Mouse (Mus musculus): ENCODE data around the gene 4930556J24Rik. TPM values are rescaled to one million over a fixed set of nuclear protein-coding genes. Genes with fewer than 3 reads are reported as not detected.

The 4930556J24Rik gene
- polyA plus RNA-seq, 1 experiment from 2014 or later = 0.26 TPM

GRCm38 (mm10) chr11:3993914-3994313 is 17.3 kb upstream of the 4930556J24Rik start:
- no peaks in the 10 kb centered on the region for H3K36me3 ChIP-seq
- whole genome bisulfite sequencing = 79% methylated on average over 6 of the region's 6 CpGs
- H3K9ac ChIP-seq (replicated peaks) = no peak overlapping the region
- H3K4me3 ChIP-seq = no peak overlapping the region
- peaks cover 10% of the 10 kb centered on the region for H3K4me1 ChIP-seq
- H3K4me2 ChIP-seq (replicated peaks) = no peak overlapping the region
- ATAC-seq (ENCODE audit: low FRiP score, low read depth) = no peak
- no peaks in the 10 kb centered on the region for H3K9me3 ChIP-seq
- no peak overlapping the region for H3K27ac ChIP-seq (replicated peaks)
- H3K27me3 ChIP-seq = peaks cover 31% of the 10 kb centered on the region

GRCm38 (mm10) chr11:3993132-3993531 is 16.6 kb upstream of the 4930556J24Rik start:
- Histone ChIP-seq H3K36me3 (no peaks in the 10 kb centered on the region), H3K9me3 (no peaks in the 10 kb centered on the region), H3K4me2 (replicated peaks) (no peak overlapping the region), H3K9ac (replicated peaks) (no peak overlapping the region), H3K4me1 (peaks cover 3% of the 10 kb centered on the region; the same call in 1 of the 2 replicates), H3K4me3 (no peak overlapping the region), H3K27ac (replicated peaks) (no peak overlapping the region), H3K27me3 (peaks cover 23% of the 10 kb centered on the region)
- WGBS = 80% methylated on average over 6 of the region's 6 CpGs
- no peak for ATAC-seq (ENCODE audit: low FRiP score, low read depth)

GRCm38 (mm10) chr11:3989748-3990147 is 13.2 kb upstream of the 4930556J24Rik start:
- Histone ChIP-seq H3K27me3 (peaks cover 7% of the 10 kb centered on the region; the same call in 1 of the 2 replicates), H3K36me3 (no peaks in the 10 kb centered on the region), H3K4me1 (no peaks in the 10 kb centered on the region), H3K9ac (replicated peaks) (no peak overlapping the region), H3K4me3 (no peak overlapping the region), H3K9me3 (no peaks in the 10 kb centered on the region), H3K4me2 (replicated peaks) (no peak overlapping the region), H3K27ac (replicated peaks) (no peak overlapping the region)
- ATAC-seq (ENCODE audit: low FRiP score, low read depth) = no peak
- WGBS = 41% methylated on average over 3 of the region's 3 CpGs

GRCm38 (mm10) chr11:3983863-3984745 is 7.5 kb upstream of the 4930556J24Rik start:
- H3K27ac ChIP-seq (replicated peaks) = no peak overlapping the region
- H3K4me1 ChIP-seq = peaks cover 9% of the 10 kb centered on the region; the same call in 1 of the 2 replicates
- H3K9me3 ChIP-seq = no peaks in the 10 kb centered on the region
- no peak for ATAC-seq (ENCODE audit: low FRiP score, low read depth)
- H3K4me2 ChIP-seq (replicated peaks) = peak overlapping the region; percentile 64
- peaks cover 34% of the 10 kb centered on the region for H3K27me3 ChIP-seq
- H3K4me3 ChIP-seq = peak overlapping the region; percentile 41
- 12% methylated on average over 15 of the region's 15 CpGs for WGBS
- peak overlapping the region; percentile 56 for H3K9ac ChIP-seq (replicated peaks)
- peaks cover 23% of the 10 kb centered on the region for H3K36me3 ChIP-seq

- Histone ChIP-seq H3K9me3 (no peaks in the 10 kb centered on the region), H3K36me3 (peaks cover 30% of the 10 kb centered on the region), H3K9ac (replicated peaks) (peak within 1 kb of the TSS; percentile 56), H3K4me2 (replicated peaks) (peak within 1 kb of the TSS; percentile 64), H3K4me3 (peak within 1 kb of the TSS; percentile 41), H3K27me3 (peaks cover 34% of the 10 kb centered on the region), H3K4me1 (peaks cover 9% of the 10 kb centered on the region; the same call in 1 of the 2 replicates), H3K27ac (replicated peaks) (no peak within 1 kb of the TSS)
- peak; percentile 60 for ATAC-seq (ENCODE audit: low FRiP score, low read depth)
- 1% methylated on average over 24 of the region's 37 CpGs for WGBS
Measured at GRCm38 (mm10) chr11:3983291-3983862, 6.8 kb upstream of the 4930556J24Rik start, which contains the start of gene Gal3st1. Gal3st1 (plus strand) TSS chr11:3983636.

GRCm38 (mm10) chr11:3982275-3983209 is 6.0 kb upstream of the 4930556J24Rik start:
- Histone ChIP-seq H3K27me3 (peaks cover 34% of the 10 kb centered on the region), H3K9me3 (no peaks in the 10 kb centered on the region), H3K4me2 (replicated peaks) (no peak overlapping the region), H3K4me1 (peaks cover 9% of the 10 kb centered on the region; the same call in 1 of the 2 replicates), H3K4me3 (no peak overlapping the region), H3K36me3 (peaks cover 38% of the 10 kb centered on the region), H3K27ac (replicated peaks) (no peak overlapping the region), H3K9ac (replicated peaks) (0 out of 2 replicates have a peak overlapping the region, but pooled peaks have one; percentile 56)
- no peak for ATAC-seq (ENCODE audit: low FRiP score, low read depth)
- 62% methylated on average over 7 of the region's 7 CpGs for WGBS

- peaks cover 48% of the 10 kb centered on the region for H3K36me3 ChIP-seq
- H3K9me3 ChIP-seq = no peaks in the 10 kb centered on the region
- ATAC-seq (ENCODE audit: low FRiP score, low read depth) = no peak
- no peak overlapping the region for H3K4me3 ChIP-seq
- 77% methylated on average over 6 of the region's 6 CpGs for WGBS
- H3K27ac ChIP-seq (replicated peaks) = no peak overlapping the region
- H3K4me1 ChIP-seq = peaks cover 9% of the 10 kb centered on the region; the same call in 1 of the 2 replicates
- no peak overlapping the region for H3K4me2 ChIP-seq (replicated peaks)
- no peak overlapping the region for H3K9ac ChIP-seq (replicated peaks)
- peaks cover 34% of the 10 kb centered on the region for H3K27me3 ChIP-seq
Measured at GRCm38 (mm10) chr11:3981536-3981935, 5.0 kb upstream of the 4930556J24Rik start.

- Histone ChIP-seq H3K27ac (replicated peaks) (no peak overlapping the region), H3K4me2 (replicated peaks) (no peak overlapping the region), H3K9me3 (no peaks in the 10 kb centered on the region), H3K27me3 (peaks cover 14% of the 10 kb centered on the region), H3K4me3 (no peak overlapping the region), H3K36me3 (peaks cover 80% of the 10 kb centered on the region), H3K4me1 (peaks cover 4% of the 10 kb centered on the region; the same call in 1 of the 2 replicates), H3K9ac (replicated peaks) (no peak overlapping the region)
- ATAC-seq (ENCODE audit: low FRiP score, low read depth) = no peak
- WGBS = 97% methylated on average over 5 of the region's 5 CpGs
Measured at GRCm38 (mm10) chr11:3978421-3978820, 1.8 kb upstream of the 4930556J24Rik start.

- no peak for ATAC-seq (ENCODE audit: low FRiP score, low read depth)
- H3K4me2 ChIP-seq (replicated peaks) = no peak overlapping the region
- H3K9ac ChIP-seq (replicated peaks) = no peak overlapping the region
- 74% methylated on average over 3 of the region's 3 CpGs for WGBS
- H3K36me3 ChIP-seq = peaks cover 100% of the 10 kb centered on the region
- H3K4me1 ChIP-seq = no peaks in the 10 kb centered on the region
- no peaks in the 10 kb centered on the region for H3K27me3 ChIP-seq
- H3K4me3 ChIP-seq = no peak overlapping the region
- no peak overlapping the region for H3K27ac ChIP-seq (replicated peaks)
- no peaks in the 10 kb centered on the region for H3K9me3 ChIP-seq
Measured at GRCm38 (mm10) chr11:3974311-3974710, 2.3 kb downstream of the 4930556J24Rik start.

GRCm38 (mm10) chr11:3973081-3973480 is 3.5 kb downstream of the 4930556J24Rik start:
- no peak for ATAC-seq (ENCODE audit: low FRiP score, low read depth)
- peaks cover 98% of the 10 kb centered on the region for H3K36me3 ChIP-seq
- H3K4me3 ChIP-seq = no peak overlapping the region

GRCm38 (mm10) chr11:3970361-3970760 is 6.2 kb downstream of the 4930556J24Rik start:
- Histone ChIP-seq H3K9me3 (no peaks in the 10 kb centered on the region), H3K4me2 (replicated peaks) (no peak overlapping the region), H3K9ac (replicated peaks) (no peak overlapping the region), H3K4me1 (0 out of 2 replicates have a peak, but pooled peaks cover 6% of the 10 kb centered on the region), H3K27me3 (no peaks in the 10 kb centered on the region), H3K4me3 (no peak overlapping the region), H3K36me3 (peaks cover 72% of the 10 kb centered on the region), H3K27ac (replicated peaks) (no peak overlapping the region)
- WGBS = 96% methylated on average over 7 of the region's 7 CpGs
- ATAC-seq (ENCODE audit: low FRiP score, low read depth) = no peak

More at GRCm38 (mm10) chr11:3973081-3973480, 3.5 kb downstream of the 4930556J24Rik start:
- H3K4me2 ChIP-seq (replicated peaks) = no peak overlapping the region
- H3K4me1 ChIP-seq = no peaks in the 10 kb centered on the region
- 98% methylated on average over 7 of the region's 7 CpGs for WGBS
- H3K27ac ChIP-seq (replicated peaks) = no peak overlapping the region
- H3K9me3 ChIP-seq = no peaks in the 10 kb centered on the region
- H3K9ac ChIP-seq (replicated peaks) = no peak overlapping the region
- H3K27me3 ChIP-seq = no peaks in the 10 kb centered on the region

Data from midbrain, embryonic 12.5 days (tissue).